Mouse (Mus musculus) testis, adult 10 weeks (tissue): ENCODE measurements around the gene Atp6v1fnb. TPM values are rescaled to one million over a fixed set of nuclear protein-coding genes. Genes with fewer than 3 reads are reported as not detected.

Experiments used
- polyA plus RNA-seq: library from polyadenylated mRNA; stranded (reverse); fragments of 350-450 nt; fragmentation: Illumina TruSeq; extraction: RNeasy Lipid Tissue Mini Kit (QIAGEN cat#74804); gene quantifications from one replicate; pipeline ENCODE4 v1.2.3, GENCODE M21; 2014; ENCODE audit warnings: low read depth, low replicate concordance

Atp6v1fnb gene
- 1.3 TPM for polyA plus RNA-seq

GRCm38 (mm10) chr6:29471137-29471536 is at the start of gene Atp6v1fnb:
TSS of gene Atp6v1fnb (plus strand) at chr6:29471437.

GRCm38 (mm10) chr6:29433038-29433803 is 38.0 kb upstream of the Atp6v1fnb start, which contains the start of gene Flnc:
TSS of gene Flnc (plus strand) at chr6:29433256.

DNA sequence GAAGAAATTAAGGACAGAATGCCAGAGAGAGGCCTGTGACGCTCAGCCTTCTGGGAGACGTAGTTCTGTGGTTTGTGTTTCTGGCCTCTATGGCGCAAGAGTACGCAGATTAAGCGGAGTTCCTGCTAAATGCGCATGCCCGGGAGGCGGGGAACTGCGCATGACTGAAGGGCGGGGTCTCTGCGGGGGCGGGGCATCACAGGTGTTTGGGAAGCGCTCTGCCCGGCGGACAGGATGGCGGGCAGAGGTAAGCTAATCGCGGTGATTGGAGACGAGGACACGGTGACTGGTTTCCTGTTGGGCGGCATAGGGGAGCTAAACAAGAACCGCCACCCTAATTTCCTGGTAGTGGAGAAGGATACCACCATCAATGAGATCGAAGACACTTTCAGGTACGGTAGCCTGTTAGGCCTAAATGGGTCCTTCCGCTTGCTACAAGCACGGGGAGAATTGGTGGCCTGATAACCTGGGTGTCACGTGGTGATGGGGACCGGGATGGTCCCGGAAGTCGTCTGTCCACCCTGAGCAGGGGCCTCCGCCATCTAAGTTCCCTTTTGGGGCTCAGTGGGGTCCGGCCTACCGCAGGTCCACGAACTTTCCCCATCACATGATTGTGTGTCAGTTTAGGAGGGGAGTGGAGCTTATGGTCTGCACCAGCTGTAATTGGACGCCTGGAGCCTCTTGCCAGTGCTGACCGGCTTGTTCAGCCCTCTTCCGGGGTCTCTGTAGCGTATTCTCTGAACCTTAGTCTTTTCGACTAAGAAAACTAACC is 3.5 kb upstream of the Atp6v1fnb start, which contains the start of gene Atp6v1f:
Gene Atp6v1f, plus strand, starts transcription at position 136 of the 772 bp plus-strand sequence.

GRCm38 (mm10) chr6:29507447-29508309 is 36.4 kb downstream of the Atp6v1fnb start, which contains the start of gene Kcp:
TSS of gene Kcp (minus strand) at chr6:29507952.

Other genes starting within 250 kb of the Atp6v1fnb start
- 20.7 TPM for gene Hilpda, start 198.9 kb upstream of the Atp6v1fnb start, polyA plus RNA-seq
- gene Fam71f2, start 191.8 kb upstream of the Atp6v1fnb start, polyA plus RNA-seq: 194 TPM
- 113 TPM for gene Fam71f1, start 152.3 kb upstream of the Atp6v1fnb start, polyA plus RNA-seq
- 59.0 TPM for gene Calu, start 123.4 kb upstream of the Atp6v1fnb start, polyA plus RNA-seq
- not detected for gene Opn1sw, start 83.0 kb upstream of the Atp6v1fnb start, polyA plus RNA-seq
- gene Ccdc136, start 75.1 kb upstream of the Atp6v1fnb start, polyA plus RNA-seq: 542 TPM
- gene Flnc, start 38.2 kb upstream of the Atp6v1fnb start, polyA plus RNA-seq: 0.04 TPM
- gene Atp6v1f, start 3.7 kb upstream of the Atp6v1fnb start, polyA plus RNA-seq: 47.0 TPM
- not detected for gene Kcp, start 36.5 kb downstream of the Atp6v1fnb start, polyA plus RNA-seq
- gene Irf5, start 55.2 kb downstream of the Atp6v1fnb start, polyA plus RNA-seq: 0.18 TPM
- gene Tnpo3, start 138.4 kb downstream of the Atp6v1fnb start, polyA plus RNA-seq: 50.4 TPM
- gene Tspan33, start 222.8 kb downstream of the Atp6v1fnb start, polyA plus RNA-seq: 1.3 TPM